Mouse (Mus musculus): ENCODE results near the gene Pcnt.

DNA sequence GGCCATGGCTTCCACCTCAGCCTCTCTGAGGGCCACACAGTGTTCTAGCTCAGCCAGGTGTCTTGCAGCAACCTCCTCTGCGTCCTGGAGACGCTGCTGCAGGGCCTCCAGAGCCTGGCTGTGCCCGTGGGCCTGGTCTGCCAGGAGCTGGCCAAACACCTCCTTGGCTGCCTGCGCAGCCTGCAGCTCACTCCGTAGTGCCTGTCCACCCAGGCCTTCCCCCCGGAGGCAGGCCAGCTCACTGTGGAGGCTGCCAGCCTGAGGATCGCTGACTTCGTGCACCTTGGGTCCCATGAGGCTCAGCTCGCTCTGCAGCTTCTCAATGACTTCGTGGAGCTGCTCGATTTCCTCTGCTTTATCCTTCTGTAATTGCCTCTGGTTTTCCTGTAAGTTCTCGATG lies 50.0 kb downstream of the Pcnt start:
- no peak for TF ChIP-seq CTCF (IDR thresholded peaks at IDR 0.05; ENCODE audit: insufficient read depth, low read length)
- TF ChIP-seq POLR2A (IDR thresholded peaks at IDR 0.05; ENCODE audit: borderline replicate concordance, extremely low read depth, low read depth, low read length), result no peak

Measured in lung, adult 2 months (tissue).